Mouse (Mus musculus) cerebellum, adult 11 months (tissue): ENCODE measurements around the gene Ropn1.
"Not testable (repeated sequence)": the region's sequence is repeated elsewhere in the genome, so short reads cannot be mapped to it uniquely, and the experiment has no call there.

ENCODE experiments used
- DNase-seq: peaks from one replicate; pipeline ENCODE4 v3.0.0; 2022

Ropn1 gene

GRCm38 (mm10) chr16:34691156-34691555 lies 41.4 kb downstream of the Ropn1 start:
- no peak for DNase-seq

GRCm38 (mm10) chr16:34694477-34694876 lies 44.8 kb downstream of the Ropn1 start:
- DNase-seq, result no peak

GRCm38 (mm10) chr16:34698721-34699120 lies 49.0 kb downstream of the Ropn1 start:
- not testable (repeated sequence) for DNase-seq

- DNase-seq, result peak; percentile 47
These were observed 50.6 kb downstream of the Ropn1 start for GRCm38 (mm10) chr16:34700165-34700827.

- no peak for DNase-seq
These were observed 51.1 kb downstream of the Ropn1 start for GRCm38 (mm10) chr16:34700828-34701216.

- no peak for DNase-seq
These were observed 56.3 kb downstream of the Ropn1 start for GRCm38 (mm10) chr16:34706019-34706418.

- DNase-seq, result no peak
These were observed 56.8 kb downstream of the Ropn1 start for GRCm38 (mm10) chr16:34706487-34706946.

GRCm38 (mm10) chr16:34711481-34711880 lies 61.8 kb downstream of the Ropn1 start:
- no peak for DNase-seq

GRCm38 (mm10) chr16:34725156-34725555 lies 75.4 kb downstream of the Ropn1 start:
- no peak for DNase-seq
